Mouse (Mus musculus) limb, embryonic 10.5 days (tissue): ENCODE results near the gene Cmss1. TPM values are rescaled to one million over a fixed set of nuclear protein-coding genes. Genes with fewer than 3 reads are reported as not detected.

Experiments used
- DNase-seq: peaks from one replicate; pipeline ENCODE4 v3.0.0-alpha.2; 2017; ENCODE audit warnings: low spot score
- H3K27ac ChIP-seq: fragments of 300-500 bp; sonication (generic); 2 replicates; pipeline ENCODE4 v1.5.1; 2016; ENCODE audit warnings: mild to moderate bottlenecking
- H3K27me3 ChIP-seq: fragments of 300-500 bp; sonication (generic); 2 replicates; pipeline ENCODE4 v1.6.1; 2016; ENCODE audit warnings: low read depth, mild to moderate bottlenecking; ENCODE audit not compliant: poor library complexity, severe bottlenecking
- H3K36me3 ChIP-seq: fragments of 300-500 bp; sonication (generic); 2 replicates; pipeline ENCODE4 v1.6.1; 2016; ENCODE audit warnings: mild to moderate bottlenecking, moderate library complexity
- H3K4me1 ChIP-seq: fragments of 300-500 bp; sonication (generic); 2 replicates; pipeline ENCODE4 v1.6.1; 2016
- H3K4me3 ChIP-seq: fragments of 300-500 bp; sonication (generic); 2 replicates; pipeline ENCODE4 v1.5.1; 2016; ENCODE audit warnings: mild to moderate bottlenecking, moderate library complexity
- H3K9me3 ChIP-seq: fragments of 300-500 bp; sonication (generic); replicated peaks from 2 replicates; pipeline ENCODE4 v1.6.1; 2016; ENCODE audit warnings: mild to moderate bottlenecking
- WGBS: fragments of 180-500 bp; shearing (Covaris S2); methylation state at CpG from one replicate; pipeline ENCODE4 v1.1.7; 2016; 5-methylcytosine and 5-hydroxymethylcytosine counted together
- polyA plus RNA-seq: library from polyadenylated mRNA; unstranded; fragments of >200 nt; fragmentation: Nextera tagmentation; extraction: Ambion mirVana; gene quantifications from 2 replicates; pipeline ENCODE4 v1.2.1, GENCODE M21; 2016

The Cmss1 gene
- polyA plus RNA-seq, 1 experiment from 2014 or later, result 53.7 TPM

GRCm38 (mm10) chr16:57502230-57502629 is 104.4 kb downstream of the Cmss1 start:
- H3K36me3 ChIP-seq, result no peaks in the 10 kb centered on the region
- H3K4me3 ChIP-seq, result no peak overlapping the region
- H3K27ac ChIP-seq, result no peak overlapping the region
- WGBS, result 49% methylated on average over 2 of the region's 2 CpGs
- peak; percentile 22 for DNase-seq
- no peaks in the 10 kb centered on the region for H3K9me3 ChIP-seq
- H3K4me1 ChIP-seq, result peaks cover 11% of the 10 kb centered on the region
- H3K27me3 ChIP-seq, result no peaks in the 10 kb centered on the region

- H3K4me3 ChIP-seq, result no peak overlapping the region
- H3K27me3 ChIP-seq, result no peaks in the 10 kb centered on the region
- no peaks in the 10 kb centered on the region for H3K36me3 ChIP-seq
- 68% methylated on average over 3 of the region's 3 CpGs for WGBS
- peaks cover 16% of the 10 kb centered on the region for H3K4me1 ChIP-seq
- no peaks in the 10 kb centered on the region for H3K9me3 ChIP-seq
- DNase-seq, result peak; percentile 24
- no peak overlapping the region for H3K27ac ChIP-seq
These were observed 105.8 kb downstream of the Cmss1 start for GRCm38 (mm10) chr16:57500851-57501250.

- H3K9me3 ChIP-seq, result no peaks in the 10 kb centered on the region
- no peak for DNase-seq
- no peaks in the 10 kb centered on the region for H3K27me3 ChIP-seq
- no peaks in the 10 kb centered on the region for H3K36me3 ChIP-seq
- 79% methylated on average over 10 of the region's 10 CpGs for WGBS
- 0 out of 2 replicates have a peak, but pooled peaks cover 5% of the 10 kb centered on the region for H3K4me1 ChIP-seq
- H3K27ac ChIP-seq, result 0 out of 2 replicates have a peak overlapping the region, but pooled peaks have one; percentile 28
- H3K4me3 ChIP-seq, result no peak overlapping the region
These were observed 110.1 kb downstream of the Cmss1 start for GRCm38 (mm10) chr16:57496437-57497173.

- Histone ChIP-seq H3K27me3 (no peaks in the 10 kb centered on the region), H3K4me1 (0 out of 2 replicates have a peak, but pooled peaks cover 5% of the 10 kb centered on the region), H3K4me3 (no peak overlapping the region), H3K27ac (no peak overlapping the region), H3K36me3 (no peaks in the 10 kb centered on the region), H3K9me3 (no peaks in the 10 kb centered on the region)
- DNase-seq, result no peak
- 91% methylated on average over 10 of the region's 10 CpGs for WGBS
These were observed 111.0 kb downstream of the Cmss1 start for GRCm38 (mm10) chr16:57495476-57496203.

GRCm38 (mm10) chr16:57491853-57492252 is 114.8 kb downstream of the Cmss1 start:
- no peaks in the 10 kb centered on the region for H3K36me3 ChIP-seq
- peaks cover 8% of the 10 kb centered on the region for H3K4me1 ChIP-seq

GRCm38 (mm10) chr16:57490691-57491090 is 116.0 kb downstream of the Cmss1 start:
- no peak overlapping the region for H3K4me3 ChIP-seq
- DNase-seq, result no peak
- peaks cover 11% of the 10 kb centered on the region for H3K4me1 ChIP-seq
- no peak overlapping the region for H3K27ac ChIP-seq
- H3K9me3 ChIP-seq, result no peaks in the 10 kb centered on the region
- WGBS, result 92% methylated on average over 8 of the region's 8 CpGs
- H3K27me3 ChIP-seq, result no peaks in the 10 kb centered on the region
- no peaks in the 10 kb centered on the region for H3K36me3 ChIP-seq

More at GRCm38 (mm10) chr16:57491853-57492252, 114.8 kb downstream of the Cmss1 start:
- no peak for DNase-seq
- Histone ChIP-seq H3K27me3 (no peaks in the 10 kb centered on the region), H3K4me3 (no peak overlapping the region), H3K27ac (no peak overlapping the region), H3K9me3 (no peaks in the 10 kb centered on the region)
- WGBS, result 94% methylated on average over 4 of the region's 4 CpGs

- Histone ChIP-seq H3K27ac (no peak overlapping the region), H3K27me3 (no peaks in the 10 kb centered on the region), H3K9me3 (no peaks in the 10 kb centered on the region), H3K4me3 (no peak overlapping the region), H3K4me1 (peaks cover 11% of the 10 kb centered on the region), H3K36me3 (no peaks in the 10 kb centered on the region)
- no peak for DNase-seq
These were observed 118.0 kb downstream of the Cmss1 start for GRCm38 (mm10) chr16:57488661-57489060.

- Histone ChIP-seq H3K4me1 (peaks cover 14% of the 10 kb centered on the region), H3K27me3 (no peaks in the 10 kb centered on the region), H3K4me3 (no peak overlapping the region), H3K27ac (peak overlapping the region; percentile 46; the same call in 1 of the 2 replicates), H3K9me3 (no peaks in the 10 kb centered on the region), H3K36me3 (no peaks in the 10 kb centered on the region)
- 92% methylated on average over 5 of the region's 5 CpGs for WGBS
- DNase-seq, result no peak
These were observed 120.4 kb downstream of the Cmss1 start for GRCm38 (mm10) chr16:57486266-57486665.

- H3K4me3 ChIP-seq, result no peak overlapping the region
- no peaks in the 10 kb centered on the region for H3K36me3 ChIP-seq
- H3K27me3 ChIP-seq, result no peaks in the 10 kb centered on the region
- no peak overlapping the region for H3K27ac ChIP-seq
- no peak for DNase-seq
- peaks cover 14% of the 10 kb centered on the region for H3K4me1 ChIP-seq
- WGBS, result 88% methylated on average over 9 of the region's 9 CpGs
- no peaks in the 10 kb centered on the region for H3K9me3 ChIP-seq
These were observed 121.4 kb downstream of the Cmss1 start for GRCm38 (mm10) chr16:57485265-57485664.

GRCm38 (mm10) chr16:57484043-57484795 is 122.4 kb downstream of the Cmss1 start:
- WGBS, result 78% methylated on average over 12 of the region's 12 CpGs
- Histone ChIP-seq H3K9me3 (no peaks in the 10 kb centered on the region), H3K4me3 (no peak overlapping the region), H3K27me3 (no peaks in the 10 kb centered on the region), H3K4me1 (peaks cover 14% of the 10 kb centered on the region), H3K36me3 (no peaks in the 10 kb centered on the region), H3K27ac (peak overlapping the region; percentile 36; the same call in 1 of the 2 replicates)
- DNase-seq, result no peak

- DNase-seq, result no peak
- no peaks in the 10 kb centered on the region for H3K9me3 ChIP-seq
- WGBS, result 86% methylated on average over 2 of the region's 2 CpGs
- no peak overlapping the region for H3K4me3 ChIP-seq
- H3K27ac ChIP-seq, result no peak overlapping the region
- H3K4me1 ChIP-seq, result peaks cover 14% of the 10 kb centered on the region
- H3K27me3 ChIP-seq, result no peaks in the 10 kb centered on the region
- H3K36me3 ChIP-seq, result no peaks in the 10 kb centered on the region
These were observed 123.2 kb downstream of the Cmss1 start for GRCm38 (mm10) chr16:57483503-57483902.

GRCm38 (mm10) chr16:57482911-57483310 is 123.8 kb downstream of the Cmss1 start:
- Histone ChIP-seq H3K9me3 (no peaks in the 10 kb centered on the region), H3K27me3 (no peaks in the 10 kb centered on the region), H3K4me1 (peaks cover 14% of the 10 kb centered on the region), H3K4me3 (no peak overlapping the region), H3K27ac (no peak overlapping the region), H3K36me3 (no peaks in the 10 kb centered on the region)
- no peak for DNase-seq
- WGBS, result 86% methylated on average over 4 of the region's 4 CpGs

- H3K27me3 ChIP-seq, result no peaks in the 10 kb centered on the region
- whole genome bisulfite sequencing, result 60% methylated on average over 6 of the region's 6 CpGs
- H3K9me3 ChIP-seq, result no peaks in the 10 kb centered on the region
- H3K4me1 ChIP-seq, result peaks cover 14% of the 10 kb centered on the region
- H3K4me3 ChIP-seq, result no peak overlapping the region
- H3K27ac ChIP-seq, result no peak overlapping the region
- no peak for DNase-seq
- H3K36me3 ChIP-seq, result no peaks in the 10 kb centered on the region
These were observed 124.4 kb downstream of the Cmss1 start for GRCm38 (mm10) chr16:57482264-57482663.
